Mouse (Mus musculus): ENCODE measurements around the gene Gmpr2.

- no peak; the same call in 1 of the 2 replicates for TF ChIP-seq CTCF (IDR thresholded peaks at IDR 0.05; ENCODE audit: low read depth, low read length)
- no peak for TF ChIP-seq POLR2A (IDR thresholded peaks at IDR 0.05; ENCODE audit: borderline replicate concordance, low read depth, low read length)
These were observed 36.7 kb upstream of the Gmpr2 start for GRCm38 (mm10) chr14:55634874-55635522.

All from bone marrow macrophage, adult 2 months (primary cell).